Mouse (Mus musculus) cerebellum, adult 2 months (tissue): ENCODE measurements around the gene Rars.

Experiments used
- CTCF ChIP-seq: fragments of 200-500 bp; IDR thresholded peaks from 2 replicates; pipeline ENCODE4 v1.5.1; 2011; ENCODE audit warnings: low read depth, mild to moderate bottlenecking, control low read depth, low read length, moderate library complexity, borderline replicate concordance; ENCODE audit not compliant: insufficient read depth
- POLR2A ChIP-seq: fragments of 200-500 bp; IDR thresholded peaks from 2 replicates; pipeline ENCODE4 v1.6.1; 2011; ENCODE audit warnings: low read length, control low read depth, borderline replicate concordance; ENCODE audit not compliant: insufficient read depth

DNA sequence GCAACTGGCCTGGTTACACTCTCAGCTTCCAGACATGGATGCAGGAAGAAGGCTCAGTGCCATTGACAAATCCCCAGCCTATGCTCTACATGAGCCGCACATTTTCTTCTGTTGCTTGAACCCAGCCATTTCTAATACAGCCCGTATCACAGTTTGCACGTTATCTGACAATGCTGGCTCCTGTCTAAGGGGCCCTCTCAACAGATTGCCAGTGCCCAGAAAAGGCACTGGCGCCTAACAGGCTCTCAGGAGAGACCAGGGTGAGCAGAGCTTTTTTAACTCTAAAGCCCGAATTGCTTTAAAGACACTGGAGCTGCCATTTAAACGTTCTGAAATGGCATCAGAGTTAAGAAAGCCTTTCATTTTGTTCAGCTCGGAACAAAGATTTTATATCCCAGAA lies 31.8 kb upstream of the Rars start:
- no peak for TF ChIP-seq CTCF
- no peak for TF ChIP-seq POLR2A
